Comparison of ENCODE assay signal across 12 mouse cellular contexts in genomic region chr17:73390191-73391089, GRCm38 (mm10). TPM values are rescaled to one million over a fixed set of nuclear protein-coding genes. Genes with fewer than 3 reads are reported as not detected.
A peak's percentile ranks its signal among the peaks of the same experiment; 100 is the strongest.
DNase-seq lines count a peak whose midpoint lies in the region; ATAC-seq and TF ChIP-seq lines count a peak whose summit lies in the region.
"Had no signal": no experiment of that assay in that cellular context is flagged by ENCODE, and none has a peak within 500 bp of the region (broad histone marks: within the 10 kb centered on the region; RNA-seq: fewer than 3 reads in every experiment).

No protein-coding gene starts in this region.

- H3K4me2 ChIP-seq in heart, postnatal 0 days (ENCODE audit: low read depth, low read length) = no peak overlapping the region
- no peak overlapping the region for H3K4me2 ChIP-seq in kidney, embryonic 15.5 days
- H3K4me2 ChIP-seq: embryonic facial prominence, embryonic 13.5 days had no signal

- H3K27ac ChIP-seq in heart, postnatal 0 days (ENCODE audit: low read depth) = no peak overlapping the region
- 0 out of 2 replicates have a peak overlapping the region, but pooled peaks have one; percentile 37 for H3K27ac ChIP-seq in kidney, embryonic 15.5 days
- H3K27ac ChIP-seq: embryonic facial prominence, embryonic 13.5 days; heart, embryonic 10.5 days had no signal

- TF ChIP-seq POLR2A in lung, adult 2 months (IDR thresholded peaks at IDR 0.05; ENCODE audit: borderline replicate concordance, extremely low read depth, low read depth, low read length) = no peak

- no peaks in the 10 kb centered on the region for H3K27me3 ChIP-seq in heart, postnatal 0 days (ENCODE audit: control insufficient read depth, insufficient read depth, low read length)
- H3K27me3 ChIP-seq in kidney, embryonic 15.5 days = no peaks in the 10 kb centered on the region
- H3K27me3 ChIP-seq: embryonic facial prominence, embryonic 13.5 days had no signal

- H3K9ac ChIP-seq in heart, postnatal 0 days (replicated peaks; ENCODE audit: low read depth, low read length) = no peak overlapping the region
- H3K9ac ChIP-seq in kidney, embryonic 15.5 days = no peak overlapping the region
- H3K9ac ChIP-seq: embryonic facial prominence, embryonic 13.5 days had no signal

- no peak overlapping the region for H3K4me3 ChIP-seq in heart, postnatal 0 days (ENCODE audit: low read depth, low read length)
- no peak overlapping the region for H3K4me3 ChIP-seq in kidney, embryonic 15.5 days (replicated peaks)
- H3K4me3 ChIP-seq in lung, adult 2 months (replicated peaks; ENCODE audit: extremely low read depth, low read depth, low read length) = no peak overlapping the region
- H3K4me3 ChIP-seq: embryonic facial prominence, embryonic 13.5 days; heart, embryonic 10.5 days had no signal

- WGBS in heart, postnatal 0 days = 72% methylated on average over 7 of the region's 7 CpGs
- WGBS in kidney, embryonic 15.5 days = 51% methylated on average over 7 of the region's 7 CpGs
- WGBS in lung, adult 2 months = 63% methylated on average over 7 of the region's 7 CpGs

- TF ChIP-seq CTCF in heart, postnatal 0 days (IDR thresholded peaks at IDR 0.05; ENCODE audit: low read depth) = no peak
- TF ChIP-seq CTCF in lung, adult 2 months (IDR thresholded peaks at IDR 0.05; ENCODE audit: insufficient read depth, low read length) = no peak

- no peaks in the 10 kb centered on the region for H3K9me3 ChIP-seq in heart, postnatal 0 days (replicated peaks; ENCODE audit: control insufficient read depth, low read length)
- no peaks in the 10 kb centered on the region for H3K9me3 ChIP-seq in kidney, embryonic 15.5 days (replicated peaks)
- H3K9me3 ChIP-seq: embryonic facial prominence, embryonic 13.5 days; heart, embryonic 10.5 days had no signal

- DNase-seq in heart, postnatal 0 days (ENCODE audit: low spot score) = peak; percentile 13
- DNase-seq in heart, adult 18-20 months = no peak
- DNase-seq in lung, adult 2 months = no peak
- DNase-seq in lung, postnatal 10 days = no peak
- no peak for DNase-seq in B cell, adult 2 months
- DNase-seq: adrenal gland, adult 8-10 months; liver had no signal

- peaks cover 7% of the 10 kb centered on the region for H3K4me1 ChIP-seq in heart, postnatal 0 days (ENCODE audit: control insufficient read depth, insufficient read depth)
- H3K4me1 ChIP-seq in kidney, embryonic 15.5 days = 0 out of 2 replicates have a peak, but pooled peaks cover 9% of the 10 kb centered on the region
- no peaks in the 10 kb centered on the region for H3K4me1 ChIP-seq in lung, adult 2 months (ENCODE audit: control insufficient read depth, insufficient read depth, low read length)
- H3K4me1 ChIP-seq: embryonic facial prominence, embryonic 13.5 days had no signal

- no peak for TF ChIP-seq EP300 in heart, postnatal 0 days (IDR thresholded peaks at IDR 0.05; ENCODE audit: low read depth)

- no peaks in the 10 kb centered on the region for H3K36me3 ChIP-seq in heart, postnatal 0 days (replicated peaks; ENCODE audit: control insufficient read depth, insufficient read depth, low read length)
- H3K36me3 ChIP-seq in kidney, embryonic 15.5 days = no peaks in the 10 kb centered on the region
- H3K36me3 ChIP-seq: embryonic facial prominence, embryonic 13.5 days; heart, embryonic 10.5 days had no signal

- no peak for ATAC-seq in heart, postnatal 0 days (ENCODE audit: insufficient read depth, low read depth)
- peak; percentile 50 for ATAC-seq in common myeloid progenitor, adult 5-6 weeks (replicated peaks; ENCODE audit: low read depth, poor library complexity, severe bottlenecking)
- ATAC-seq in kidney, embryonic 15.5 days (replicated peaks; ENCODE audit: low FRiP score) = peak; percentile 67; the same call in 1 of the 2 replicates
- ATAC-seq in megakaryocyte progenitor cell, adult 5-6 weeks (replicated peaks; ENCODE audit: poor library complexity) = peak; percentile 89

RNA-seq across cellular contexts. Expression of gene Capn13, which starts 10.2 kb away (rescaled TPM):
- not detected in 2 replicates for total RNA-seq in heart, postnatal 0 days (2014; rRNA removed; ENCODE audit: low replicate concordance)
- polyA plus RNA-seq in heart, postnatal 0 days (2015; fragmentation: Nextera tagmentation; extraction: Ambion mirVana) = 0.05 TPM in 1 of 2 replicates, not detected in the other
- not detected for total RNA-seq in heart, adult 18-20 months (2021)
- total RNA-seq in common myeloid progenitor, adult 5-6 weeks (2017) = not detected in 2 replicates
- polyA plus RNA-seq in kidney, embryonic 15.5 days (2015; fragmentation: Nextera tagmentation; extraction: Ambion mirVana) = 0.39 TPM in 1 of 2 replicates, not detected in the other
- 0.07 and 0.12 TPM in 2 replicates for total RNA-seq in megakaryocyte progenitor cell, adult 5-6 weeks (2015)
- total RNA-seq in megakaryocyte progenitor cell, adult 5-6 weeks (2017) = 0.08 and 0.51 TPM in 2 replicates
- polyA plus RNA-seq in lung, adult 2 months (2012; rRNA removed) = 0.13 and 0.58 TPM in 2 replicates
- total RNA-seq: adrenal gland, adult 8-10 months had no signal
- polyA plus RNA-seq: embryonic facial prominence, embryonic 13.5 days; heart, embryonic 10.5 days had no signal
